Mouse (Mus musculus) heart, embryonic 14.5 days (tissue): ENCODE results near the gene Ly6g6d. TPM values are rescaled to one million over a fixed set of nuclear protein-coding genes. Genes with fewer than 3 reads are reported as not detected.
"Not testable (repeated sequence)": the region's sequence is repeated elsewhere in the genome, so short reads cannot be mapped to it uniquely, and the experiment has no call there.

ENCODE experiments used
- ATAC-seq: fragments of 200-750 bp; cut with Nextera tagmentation; 2 replicates; pipeline ENCODE4 v1.8.0; 2017; ENCODE audit warnings: low read depth, moderate TSS enrichment; ENCODE audit not compliant: insufficient number of reproducible peaks, insufficient read depth, low FRiP score
- H3K27ac ChIP-seq, 2 experiments: fragments of 200-500 bp in 1 of 2; fragments of 300-500 bp in 1 of 2; sonication (generic) in 1 of 2; replicated peaks in 1 of 2; 2 replicates each; pipeline ENCODE4 v1.5.1; 2012 to 2014; ENCODE audit warnings: low read depth in 2 of 2, low read length in 2 of 2, control low read depth in 1 of 2, mild to moderate bottlenecking in 1 of 2, mixed read lengths in 1 of 2; ENCODE audit not compliant: control insufficient read depth in 1 of 2, insufficient read depth in 1 of 2
- H3K27me3 ChIP-seq: fragments of 300-500 bp; sonication (generic); 2 replicates; pipeline ENCODE4 v1.6.1; 2014; ENCODE audit warnings: mild to moderate bottlenecking, low read length, control low read depth; ENCODE audit not compliant: control insufficient read depth, insufficient read depth
- H3K36me3 ChIP-seq: fragments of 300-500 bp; sonication (generic); 2 replicates; pipeline ENCODE4 v1.6.1; 2014; ENCODE audit warnings: mild to moderate bottlenecking, control low read depth, low read length, mixed read lengths; ENCODE audit not compliant: control insufficient read depth, insufficient read depth
- H3K4me1 ChIP-seq, 2 experiments: fragments of 200-500 bp in 1 of 2; fragments of 300-500 bp in 1 of 2; sonication (generic) in 1 of 2; 2 replicates each; pipeline ENCODE4 v1.6.1; 2012 to 2014; ENCODE audit warnings: low read length in 2 of 2, control low read depth in 1 of 2, mixed read lengths in 1 of 2; ENCODE audit not compliant: control insufficient read depth in 2 of 2, insufficient read depth in 2 of 2
- H3K4me2 ChIP-seq: fragments of 300-500 bp; sonication (generic); 2 replicates; pipeline ENCODE4 v1.6.1; 2014; ENCODE audit warnings: mild to moderate bottlenecking, low read length
- H3K4me3 ChIP-seq, 2 experiments: fragments of 200-500 bp in 1 of 2; fragments of 300-500 bp in 1 of 2; sonication (generic) in 1 of 2; 2 replicates each; pipeline ENCODE4 v1.5.1; 2012 to 2014; ENCODE audit warnings: low read length in 2 of 2, mild to moderate bottlenecking in 2 of 2, control low read depth in 1 of 2, low read depth in 1 of 2, moderate library complexity in 1 of 2; ENCODE audit not compliant: control insufficient read depth in 1 of 2, insufficient read depth in 1 of 2
- H3K9ac ChIP-seq: fragments of 300-500 bp; sonication (generic); 2 replicates; pipeline ENCODE4 v1.6.1; 2014; ENCODE audit warnings: mild to moderate bottlenecking, low read length
- H3K9me3 ChIP-seq: fragments of 300-500 bp; sonication (generic); 2 replicates; pipeline ENCODE4 v1.6.1; 2016; ENCODE audit warnings: low read length, control low read depth; ENCODE audit not compliant: control insufficient read depth
- WGBS: fragments of 180-500 bp; shearing (Covaris S2); extraction: QIAGEN DNeasy Blood & Tissue Kit; methylation state at CpG from one replicate; pipeline ENCODE4 v1.1.7; 2014; 5-methylcytosine and 5-hydroxymethylcytosine counted together
- polyA plus RNA-seq: library from polyadenylated mRNA; unstranded; fragments of >200 nt; fragmentation: Nextera tagmentation; extraction: Ambion mirVana; gene quantifications from 2 replicates; pipeline ENCODE4 v1.2.1, GENCODE M21; 2014

The Ly6g6d gene
- 1.9 and 2.6 TPM in 2 replicates for polyA plus RNA-seq

DNA sequence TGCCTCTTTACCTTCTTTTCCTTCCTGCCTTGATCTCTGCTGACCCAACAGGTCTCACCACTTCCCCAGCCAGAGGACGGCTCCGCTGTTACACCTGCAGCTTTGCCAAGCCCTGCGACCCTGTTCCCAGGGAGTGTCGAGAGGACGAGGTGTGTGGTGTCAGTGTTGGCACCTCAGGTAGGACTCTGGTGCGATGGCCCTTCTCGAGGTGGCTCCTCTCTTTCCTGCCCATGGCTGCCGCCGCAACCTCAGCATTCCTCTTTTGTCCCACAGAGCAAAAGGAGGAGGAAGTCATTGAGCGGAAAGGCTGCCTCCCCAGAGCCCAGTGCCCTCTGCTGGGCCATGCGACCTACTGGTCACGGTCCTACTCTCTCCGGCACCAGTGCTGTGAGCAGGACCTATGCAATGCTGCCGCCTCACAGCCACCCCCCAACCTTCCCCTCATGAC lies at the start of gene Ly6g6d:
Gene Ly6g6d (minus strand): TSS at position 280 of the 448 bp plus-strand sequence.
- Histone ChIP-seq H3K27me3 (0 out of 2 replicates have a peak, but pooled peaks cover 4% of the 10 kb centered on the region), H3K4me1 (peaks cover 15 to 20% of the 10 kb centered on the region in 2 experiments), H3K36me3 (no peaks in the 10 kb centered on the region), H3K9ac (peak within 1 kb of the TSS; percentile 75), H3K4me3 (peak within 1 kb of the TSS; percentile 30 to 34), H3K9me3 (no peaks in the 10 kb centered on the region), H3K4me2 (peak within 1 kb of the TSS; percentile 69), H3K27ac (peak within 1 kb of the TSS in 1 of 2 experiments; percentile 59; a peak in 2 of 4 replicates)
- ATAC-seq: peak; percentile 70; the same call in 1 of the 2 replicates
- WGBS: 13% methylated on average over 14 of the region's 14 CpGs

DNA sequence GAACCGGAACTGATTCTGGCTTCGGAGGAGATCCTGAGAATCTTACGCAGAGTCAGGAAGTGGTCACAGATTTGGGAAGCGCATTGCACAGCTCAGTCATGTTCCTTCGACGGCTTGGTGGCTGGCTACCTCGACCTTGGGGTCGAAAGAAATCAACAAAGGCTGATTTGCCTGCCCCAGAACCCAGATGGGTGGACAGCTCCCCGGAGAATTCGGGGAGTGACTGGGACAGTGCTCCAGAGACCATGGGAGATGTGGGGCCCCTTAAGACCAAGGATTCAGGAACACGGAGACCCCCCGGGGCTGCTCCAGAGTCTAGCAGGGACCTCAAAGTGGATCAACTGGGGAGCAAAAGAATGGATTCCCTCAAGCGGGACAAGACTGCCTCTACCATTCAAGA lies 49.2 kb upstream of the Ly6g6d start:
- peaks cover 9 to 13% of the 10 kb centered on the region in 2 experiments for H3K4me1 ChIP-seq
- H3K27me3 ChIP-seq: no peaks in the 10 kb centered on the region
- 62% methylated on average over 13 of the region's 13 CpGs for WGBS
- peak overlapping the region in 1 of 2 experiments; percentile 83; a peak in 2 of 4 replicates for H3K27ac ChIP-seq
- peak overlapping the region; percentile 76 for H3K4me2 ChIP-seq
- peaks cover 39% of the 10 kb centered on the region for H3K36me3 ChIP-seq
- no peaks in the 10 kb centered on the region for H3K9me3 ChIP-seq
- peak overlapping the region; percentile 65 to 78 for H3K4me3 ChIP-seq
- no peak for ATAC-seq
- H3K9ac ChIP-seq: peak overlapping the region; percentile 84

- Histone ChIP-seq H3K27me3 (no peaks in the 10 kb centered on the region), H3K9ac (peak within 1 kb of the TSS; percentile 84), H3K4me2 (peak within 1 kb of the TSS; percentile 76), H3K4me3 (peak within 1 kb of the TSS; percentile 65 to 78), H3K9me3 (no peaks in the 10 kb centered on the region), H3K4me1 (peaks cover 9 to 13% of the 10 kb centered on the region in 2 experiments), H3K36me3 (peaks cover 39% of the 10 kb centered on the region), H3K27ac (peak within 1 kb of the TSS; percentile 82 to 83)
- 0% methylated on average over 36 of the region's 36 CpGs for WGBS
- peak; percentile 54 for ATAC-seq
These were observed 48.3 kb upstream of the Ly6g6d start, which contains the start of gene D17H6S53E for GRCm38 (mm10) chr17:35126206-35126611. Gene D17H6S53E, plus strand, starts transcription at chr17:35126373.

- H3K27me3 ChIP-seq: no peaks in the 10 kb centered on the region
- peak overlapping the region; percentile 65 to 78 for H3K4me3 ChIP-seq
- peaks cover 9 to 14% of the 10 kb centered on the region in 2 experiments for H3K4me1 ChIP-seq
- no peak for ATAC-seq
- H3K36me3 ChIP-seq: peaks cover 39% of the 10 kb centered on the region
- H3K4me2 ChIP-seq: peak overlapping the region; percentile 76
- WGBS: 21% methylated on average over 6 of the region's 6 CpGs
- peak overlapping the region; percentile 84 for H3K9ac ChIP-seq
- no peaks in the 10 kb centered on the region for H3K9me3 ChIP-seq
- peak overlapping the region in 1 of 2 experiments; percentile 83; a peak in 2 of 4 replicates for H3K27ac ChIP-seq
These were observed 47.7 kb upstream of the Ly6g6d start for GRCm38 (mm10) chr17:35125578-35125977.

GRCm38 (mm10) chr17:35125081-35125480 lies 47.2 kb upstream of the Ly6g6d start:
- Histone ChIP-seq H3K4me2 (peak overlapping the region; percentile 76), H3K9ac (peak overlapping the region; percentile 84), H3K27ac (no peak overlapping the region), H3K4me1 (peaks cover 11 to 19% of the 10 kb centered on the region in 2 experiments), H3K36me3 (peaks cover 34% of the 10 kb centered on the region), H3K9me3 (no peaks in the 10 kb centered on the region), H3K27me3 (no peaks in the 10 kb centered on the region), H3K4me3 (no peak overlapping the region)
- WGBS: 94% methylated on average over 1 of the region's 1 CpGs
- ATAC-seq: no peak

- H3K4me3 ChIP-seq: not testable (repeated sequence)
- 94% methylated on average over 12 of the region's 12 CpGs for WGBS
- peaks cover 11 to 23% of the 10 kb centered on the region in 2 experiments for H3K4me1 ChIP-seq
These were observed 46.5 kb upstream of the Ly6g6d start for GRCm38 (mm10) chr17:35124261-35124896.

GRCm38 (mm10) chr17:35123287-35123686 lies 45.4 kb upstream of the Ly6g6d start:
- 89% methylated on average over 9 of the region's 9 CpGs for WGBS
- H3K27ac ChIP-seq, H3K4me2 ChIP-seq, H3K9me3 ChIP-seq, H3K4me3 ChIP-seq, H3K27me3 ChIP-seq, ATAC-seq, H3K9ac ChIP-seq: not testable (repeated sequence)
- Histone ChIP-seq H3K36me3 (peaks cover 38% of the 10 kb centered on the region), H3K4me1 (peaks cover 11 to 23% of the 10 kb centered on the region in 2 experiments)

More at GRCm38 (mm10) chr17:35124261-35124896, 46.5 kb upstream of the Ly6g6d start:
- peaks cover 33% of the 10 kb centered on the region for H3K36me3 ChIP-seq
- not testable (repeated sequence) for ATAC-seq, H3K27ac ChIP-seq, H3K27me3 ChIP-seq, H3K9ac ChIP-seq, H3K9me3 ChIP-seq, H3K4me2 ChIP-seq
